Mouse (Mus musculus): ENCODE results near the gene Ppp1r9b. TPM values are rescaled to one million over a fixed set of nuclear protein-coding genes. Genes with fewer than 3 reads are reported as not detected.
"Not testable (repeated sequence)": the region's sequence is repeated elsewhere in the genome, so short reads cannot be mapped to it uniquely, and the experiment has no call there.

Ppp1r9b gene
- polyA plus RNA-seq, 1 experiment from 2014 or later = 15.7 TPM

DNA sequence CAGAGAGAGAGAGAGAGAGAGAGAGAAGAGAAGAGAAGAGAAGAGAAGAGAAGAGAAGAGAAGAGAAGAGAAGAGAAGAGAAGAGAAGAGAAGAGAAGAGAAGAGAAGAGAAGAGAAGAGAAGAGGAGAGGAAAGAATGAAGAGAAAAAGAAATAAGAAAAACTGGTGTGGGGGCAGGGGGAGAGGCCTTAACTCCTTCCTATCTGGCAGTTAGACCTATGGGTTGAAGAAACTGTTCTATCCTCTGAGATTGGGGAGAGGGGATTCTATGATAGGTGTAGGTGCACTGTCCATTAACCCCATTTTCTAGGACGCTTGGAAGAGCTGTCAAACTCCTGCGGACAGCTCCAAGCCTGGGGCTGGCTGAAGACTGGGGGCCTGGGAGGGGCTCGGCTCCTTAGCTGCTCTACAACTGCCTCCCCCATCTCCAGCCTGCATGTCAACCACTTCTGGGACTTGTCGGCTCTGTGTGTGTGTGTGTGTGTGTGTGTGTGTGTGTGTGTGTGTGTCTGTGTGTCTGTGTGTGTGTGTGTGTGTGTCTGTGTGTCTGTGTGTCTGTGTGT is 20.1 kb downstream of the Ppp1r9b start:
- Histone ChIP-seq H3K4me1 (peaks cover 67% of the 10 kb centered on the region), H3K4me3 (peak overlapping the region; percentile 85), H3K36me3 (peaks cover 22% of the 10 kb centered on the region), H3K4me2 (replicated peaks) (peak overlapping the region; percentile 80), H3K27ac (replicated peaks) (peak overlapping the region; percentile 98), H3K9ac (replicated peaks) (peak overlapping the region; percentile 99)
- not testable (repeated sequence) for H3K9me3 ChIP-seq; H3K27me3 ChIP-seq; ATAC-seq (ENCODE audit: low FRiP score, low read depth)
- 2% methylated on average over 4 of the region's 4 CpGs for WGBS

DNA sequence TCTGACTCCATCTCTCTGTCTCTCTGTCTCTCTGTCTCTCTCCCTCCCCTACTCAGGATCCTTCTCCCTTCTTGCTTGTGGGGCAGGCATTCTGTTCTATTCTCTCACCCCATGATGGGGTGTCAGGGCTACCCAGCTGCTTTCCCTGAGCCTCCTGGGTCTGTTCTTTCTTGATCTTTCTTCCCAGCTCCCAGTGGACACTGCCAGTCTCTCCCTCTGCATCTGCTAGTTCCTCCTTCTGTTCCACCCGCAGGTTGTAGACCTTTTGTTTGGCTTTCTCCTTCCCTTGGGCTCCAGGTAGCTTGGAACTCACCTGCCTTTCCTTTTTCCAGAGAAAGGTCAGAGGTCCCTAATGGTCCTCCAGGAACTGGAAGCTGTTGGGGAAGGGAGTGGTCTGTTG is 20.6 kb downstream of the Ppp1r9b start:
- H3K9ac ChIP-seq (replicated peaks) = peak overlapping the region; percentile 99
- H3K27ac ChIP-seq (replicated peaks) = peak overlapping the region; percentile 76
- whole genome bisulfite sequencing = 46% methylated on average over 1 of the region's 1 CpGs
- H3K4me2 ChIP-seq (replicated peaks) = peak overlapping the region; percentile 80
- no peaks in the 10 kb centered on the region for H3K27me3 ChIP-seq
- H3K4me3 ChIP-seq = peak overlapping the region; percentile 85
- H3K4me1 ChIP-seq = peaks cover 62% of the 10 kb centered on the region
- H3K9me3 ChIP-seq = no peaks in the 10 kb centered on the region
- no peak for ATAC-seq (ENCODE audit: low FRiP score, low read depth)
- peaks cover 27% of the 10 kb centered on the region for H3K36me3 ChIP-seq

DNA sequence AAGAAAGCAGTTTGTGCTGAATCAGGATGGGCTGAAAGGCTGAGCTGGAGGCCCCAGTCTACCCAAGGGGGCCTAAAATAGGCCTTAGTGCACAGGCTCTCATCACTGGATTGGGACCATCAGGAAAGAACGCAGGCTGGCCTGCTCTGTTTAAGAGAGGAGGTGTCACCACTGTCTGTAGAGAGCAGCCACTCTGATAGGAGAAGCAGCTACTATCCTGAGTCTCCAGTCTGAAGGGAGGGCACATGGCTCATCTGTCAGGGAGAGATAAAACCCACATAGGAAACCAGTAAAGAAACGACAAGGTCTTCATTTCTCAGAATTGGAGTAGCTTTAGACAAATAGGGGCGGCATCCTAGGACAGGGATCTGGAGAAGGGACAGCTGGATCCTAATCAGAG is 21.2 kb downstream of the Ppp1r9b start:
- H3K27ac ChIP-seq (replicated peaks) = peak overlapping the region; percentile 76
- WGBS = 54% methylated on average over 3 of the region's 3 CpGs
- H3K9me3 ChIP-seq = no peaks in the 10 kb centered on the region
- H3K36me3 ChIP-seq = peaks cover 33% of the 10 kb centered on the region
- peak overlapping the region; percentile 99; the same call in 1 of the 2 replicates for H3K9ac ChIP-seq (replicated peaks)
- no peak for ATAC-seq (ENCODE audit: low FRiP score, low read depth)
- peaks cover 58% of the 10 kb centered on the region for H3K4me1 ChIP-seq
- peak overlapping the region; percentile 80 for H3K4me2 ChIP-seq (replicated peaks)
- H3K27me3 ChIP-seq = no peaks in the 10 kb centered on the region
- H3K4me3 ChIP-seq = peak overlapping the region; percentile 85

DNA sequence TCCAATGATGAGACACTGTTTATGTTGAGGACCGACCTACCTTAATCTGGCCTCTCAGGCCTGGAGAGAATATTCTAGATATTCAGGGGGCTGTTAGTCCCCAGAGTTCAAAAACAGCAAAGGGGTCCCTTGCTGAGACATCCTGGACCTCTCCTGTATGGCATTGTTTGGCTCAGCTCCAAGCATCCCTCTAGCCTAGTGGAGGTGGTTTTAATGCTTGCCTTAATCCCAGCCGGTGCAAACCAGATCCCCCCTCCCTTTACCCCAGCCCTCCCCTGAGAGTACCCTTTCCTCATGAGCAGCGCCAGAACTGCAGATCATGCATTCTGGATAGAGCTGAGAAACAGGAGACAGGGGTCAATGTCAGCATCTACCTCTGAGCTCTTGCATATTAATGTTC is 21.7 kb downstream of the Ppp1r9b start:
- H3K4me2 ChIP-seq (replicated peaks) = peak overlapping the region; percentile 80
- peak overlapping the region; percentile 76 for H3K27ac ChIP-seq (replicated peaks)
- ATAC-seq (ENCODE audit: low FRiP score, low read depth) = no peak
- WGBS = 33% methylated on average over 3 of the region's 3 CpGs
- H3K4me3 ChIP-seq = peak overlapping the region; percentile 85
- H3K36me3 ChIP-seq = peaks cover 36% of the 10 kb centered on the region
- H3K4me1 ChIP-seq = peaks cover 54% of the 10 kb centered on the region
- H3K27me3 ChIP-seq = no peaks in the 10 kb centered on the region
- H3K9me3 ChIP-seq = no peaks in the 10 kb centered on the region
- peak overlapping the region; percentile 99; the same call in 1 of the 2 replicates for H3K9ac ChIP-seq (replicated peaks)

DNA sequence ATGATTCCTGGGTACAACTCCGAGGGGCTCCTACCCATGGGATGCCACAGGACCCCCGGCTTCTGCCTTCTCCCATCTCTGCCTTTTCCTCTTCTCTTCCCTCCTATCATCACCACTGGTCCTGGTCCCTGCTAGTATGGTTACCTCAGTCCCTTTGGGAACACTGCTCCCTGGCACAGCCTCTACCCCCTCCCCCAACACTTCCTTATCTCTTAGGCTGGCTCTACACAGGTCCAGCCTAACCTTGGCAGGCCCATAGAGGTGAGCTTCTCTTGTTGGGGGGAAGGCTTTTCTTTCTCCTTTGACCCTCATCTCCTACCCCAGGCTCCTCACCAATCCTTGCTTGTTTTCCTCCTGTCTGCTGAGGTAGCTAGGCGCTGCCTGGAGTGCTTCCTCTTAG is 24.6 kb downstream of the Ppp1r9b start:
- H3K9me3 ChIP-seq = no peaks in the 10 kb centered on the region
- no peak overlapping the region for H3K4me2 ChIP-seq (replicated peaks)
- peaks cover 62% of the 10 kb centered on the region for H3K36me3 ChIP-seq
- H3K9ac ChIP-seq (replicated peaks) = no peak overlapping the region
- no peak overlapping the region for H3K4me3 ChIP-seq
- WGBS = 78% methylated on average over 3 of the region's 3 CpGs
- H3K27ac ChIP-seq (replicated peaks) = peak overlapping the region; percentile 4; the same call in 1 of the 2 replicates
- no peak for ATAC-seq (ENCODE audit: low FRiP score, low read depth)
- peaks cover 38% of the 10 kb centered on the region for H3K4me1 ChIP-seq
- no peaks in the 10 kb centered on the region for H3K27me3 ChIP-seq

DNA sequence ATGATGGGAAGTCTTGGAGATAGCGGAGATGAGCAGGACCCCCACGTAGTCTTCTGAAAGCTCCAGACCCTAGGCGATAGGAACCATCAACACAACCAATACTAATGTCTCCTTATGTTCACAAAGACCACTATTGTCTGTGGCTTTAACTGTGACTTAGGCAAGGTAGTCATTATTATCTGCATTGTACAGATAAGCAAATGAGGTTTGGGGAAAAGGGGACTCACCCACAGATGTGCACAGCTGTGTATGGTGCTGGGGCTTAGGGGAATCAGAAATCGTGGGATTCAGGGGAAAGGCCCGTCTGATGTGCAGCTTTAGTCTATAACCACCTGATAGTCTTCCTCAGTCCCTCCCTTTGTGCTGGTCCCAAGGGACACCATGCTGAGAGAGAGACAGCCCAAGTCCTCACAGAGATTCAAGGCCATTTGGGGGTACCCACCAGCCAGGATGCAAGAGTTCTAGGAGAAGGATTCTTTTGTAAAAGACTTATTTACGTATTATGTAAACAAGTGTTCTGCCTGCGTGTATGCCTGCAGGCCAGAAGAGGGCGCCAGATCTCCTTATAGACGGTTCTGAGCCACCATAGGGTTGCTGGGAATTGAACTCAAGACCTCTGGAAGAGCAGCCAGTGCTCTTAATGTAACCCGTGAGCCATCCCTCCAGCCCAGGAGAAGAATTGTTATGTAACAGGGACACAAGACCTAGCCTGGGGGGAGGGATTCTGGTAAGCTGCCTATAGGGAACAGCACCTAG is 31.6 kb downstream of the Ppp1r9b start:
- H3K9me3 ChIP-seq = no peaks in the 10 kb centered on the region
- H3K27me3 ChIP-seq = no peaks in the 10 kb centered on the region
- H3K9ac ChIP-seq (replicated peaks) = no peak overlapping the region
- peaks cover 85% of the 10 kb centered on the region for H3K36me3 ChIP-seq
- no peaks in the 10 kb centered on the region for H3K4me1 ChIP-seq
- H3K4me2 ChIP-seq (replicated peaks) = no peak overlapping the region
- no peak for ATAC-seq (ENCODE audit: low FRiP score, low read depth)
- WGBS = 85% methylated on average over 10 of the region's 10 CpGs
- no peak overlapping the region for H3K4me3 ChIP-seq
- no peak overlapping the region for H3K27ac ChIP-seq (replicated peaks)

DNA sequence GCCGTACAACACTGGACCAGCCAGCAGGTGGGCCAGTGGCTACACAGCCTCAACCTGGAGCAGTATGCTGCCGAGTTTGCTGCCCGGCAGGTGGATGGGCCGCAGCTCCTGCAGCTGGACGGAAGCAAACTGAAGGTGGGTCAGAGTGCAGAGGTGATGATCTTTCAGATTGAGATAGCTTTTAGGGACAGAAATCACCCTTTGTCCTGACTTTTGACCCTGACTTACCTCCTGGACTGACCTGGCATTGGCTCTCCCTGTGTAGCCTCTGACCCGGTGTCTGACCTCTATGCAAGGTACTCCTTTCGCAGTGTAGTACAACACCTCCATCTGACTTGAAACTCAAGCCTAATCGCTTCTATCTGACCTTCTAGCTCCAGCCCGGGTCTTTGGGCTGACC is 32.6 kb downstream of the Ppp1r9b start:
- ATAC-seq (ENCODE audit: low FRiP score, low read depth) = no peak
- no peaks in the 10 kb centered on the region for H3K9me3 ChIP-seq
- H3K4me1 ChIP-seq = no peaks in the 10 kb centered on the region
- peaks cover 79% of the 10 kb centered on the region for H3K36me3 ChIP-seq
- 97% methylated on average over 9 of the region's 9 CpGs for WGBS
- H3K27me3 ChIP-seq = no peaks in the 10 kb centered on the region
- H3K4me2 ChIP-seq (replicated peaks) = no peak overlapping the region
- no peak overlapping the region for H3K9ac ChIP-seq (replicated peaks)
- no peak overlapping the region for H3K4me3 ChIP-seq
- H3K27ac ChIP-seq (replicated peaks) = no peak overlapping the region

DNA sequence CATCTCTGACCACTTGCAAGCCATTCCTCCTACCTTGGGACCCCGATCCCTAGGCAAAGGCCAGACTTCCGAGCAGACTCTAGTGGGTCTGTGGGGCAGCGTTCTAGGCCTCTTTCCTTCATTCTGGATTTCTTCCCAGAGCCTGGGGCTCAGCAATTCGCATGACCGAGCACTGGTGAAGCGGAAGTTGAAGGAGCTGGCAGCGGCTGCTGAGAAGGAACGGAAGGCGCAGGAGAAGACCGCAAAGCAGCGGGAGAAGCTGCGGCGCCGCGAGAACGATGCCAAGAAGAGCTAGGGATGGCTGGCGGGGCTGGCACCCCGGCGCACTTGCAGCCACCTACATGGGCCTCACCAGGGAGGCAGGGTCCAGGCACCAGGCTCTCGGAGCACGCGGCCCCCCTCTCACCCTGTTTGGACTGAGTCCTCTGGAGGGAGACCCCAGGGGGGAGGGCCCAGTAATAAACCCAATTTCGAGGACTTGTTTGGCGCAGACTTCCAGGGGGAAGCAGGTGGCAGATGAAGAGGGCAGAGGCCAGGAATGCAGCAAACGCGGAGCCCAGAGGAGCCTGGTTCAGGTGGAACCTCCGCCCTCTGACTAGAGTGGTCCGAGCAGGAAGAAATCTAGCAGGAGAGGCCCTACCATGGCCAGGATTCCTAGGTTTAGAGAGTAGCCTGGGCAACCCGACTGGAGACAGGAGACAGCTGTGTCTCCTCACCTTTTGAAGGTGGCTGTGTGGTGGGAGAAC is 33.8 kb downstream of the Ppp1r9b start:
- H3K9ac ChIP-seq (replicated peaks) = no peak overlapping the region
- no peaks in the 10 kb centered on the region for H3K4me1 ChIP-seq
- peaks cover 67% of the 10 kb centered on the region for H3K36me3 ChIP-seq
- H3K4me2 ChIP-seq (replicated peaks) = no peak overlapping the region
- ATAC-seq (ENCODE audit: low FRiP score, low read depth) = no peak
- WGBS = 66% methylated on average over 29 of the region's 29 CpGs
- H3K9me3 ChIP-seq = no peaks in the 10 kb centered on the region
- H3K27me3 ChIP-seq = no peaks in the 10 kb centered on the region
- H3K4me3 ChIP-seq = no peak overlapping the region
- H3K27ac ChIP-seq (replicated peaks) = peak overlapping the region; percentile 12

DNA sequence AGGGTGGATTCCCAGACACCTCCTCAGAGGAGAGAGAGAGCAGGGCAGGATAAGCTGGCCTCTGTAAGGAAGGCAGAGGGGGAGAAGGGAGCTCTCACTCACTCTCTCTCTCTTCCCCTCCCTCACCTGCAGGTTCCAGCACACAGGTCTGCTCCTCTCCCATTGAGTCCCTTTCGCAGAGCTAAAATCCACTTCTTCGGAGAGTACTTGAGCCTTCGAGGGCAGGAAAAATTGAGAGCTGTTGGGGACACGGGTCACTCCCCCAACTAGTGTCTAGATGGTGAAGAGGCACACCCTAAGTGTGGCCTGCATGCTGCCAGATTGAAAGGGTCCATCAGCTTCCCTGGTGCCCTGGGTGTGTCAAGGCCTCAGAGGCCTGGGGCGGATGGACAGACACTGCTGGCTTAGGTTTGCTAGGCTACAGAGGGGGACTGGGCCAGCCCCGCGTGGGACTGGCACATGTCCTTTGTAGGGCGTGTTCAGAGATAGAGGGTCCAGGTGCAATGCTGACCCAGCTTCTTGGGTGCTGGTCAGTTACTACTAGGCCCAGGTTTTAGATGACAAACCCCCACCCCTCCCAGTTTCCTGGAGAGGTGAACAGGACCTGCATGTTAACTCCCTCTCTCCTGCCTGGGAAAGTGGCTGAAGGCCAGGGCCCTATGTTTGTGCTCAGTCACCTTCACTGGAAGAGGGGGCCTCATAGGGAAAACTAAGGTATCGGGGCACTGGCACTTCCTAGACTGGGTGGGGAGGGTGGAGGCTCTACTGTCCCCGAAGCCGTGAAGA is 34.6 kb downstream of the Ppp1r9b start:
- peak overlapping the region; percentile 12; the same call in 1 of the 2 replicates for H3K27ac ChIP-seq (replicated peaks)
- WGBS = 89% methylated on average over 11 of the region's 11 CpGs

DNA sequence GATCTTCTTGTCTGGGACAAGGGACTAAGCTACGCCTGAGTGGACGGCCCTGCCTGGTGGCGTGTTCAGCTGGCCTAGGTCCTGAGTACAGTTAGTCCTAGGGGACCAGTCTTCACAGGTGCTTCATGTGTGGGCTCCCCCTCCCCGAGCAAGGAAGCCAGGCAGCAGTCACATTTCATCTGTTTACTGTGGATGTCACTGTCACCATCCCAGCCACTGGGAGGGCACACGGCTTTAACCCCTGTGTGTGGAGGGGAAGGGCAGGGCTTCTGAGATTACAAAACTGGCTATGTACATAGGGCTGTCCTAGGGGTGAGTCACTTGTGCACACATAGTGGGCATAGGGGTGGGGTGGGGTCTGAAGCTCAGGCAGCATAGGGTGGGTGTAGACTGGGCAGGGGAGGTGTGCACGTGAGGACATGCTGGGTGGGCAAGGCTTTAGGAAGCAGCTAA is 35.3 kb downstream of the Ppp1r9b start:
- no peak overlapping the region for H3K4me2 ChIP-seq (replicated peaks)
- peak; percentile 42; the same call in 1 of the 2 replicates for ATAC-seq (ENCODE audit: low FRiP score, low read depth)
- H3K4me1 ChIP-seq = no peaks in the 10 kb centered on the region
- peaks cover 52% of the 10 kb centered on the region for H3K36me3 ChIP-seq
- H3K27ac ChIP-seq (replicated peaks) = no peak overlapping the region
- H3K4me3 ChIP-seq = no peak overlapping the region
- H3K9ac ChIP-seq (replicated peaks) = no peak overlapping the region
- 79% methylated on average over 6 of the region's 6 CpGs for WGBS
- H3K9me3 ChIP-seq = no peaks in the 10 kb centered on the region
- no peaks in the 10 kb centered on the region for H3K27me3 ChIP-seq

More for the DNA sequence above, 34.6 kb downstream of the Ppp1r9b start:
- Histone ChIP-seq H3K9ac (replicated peaks) (no peak overlapping the region), H3K27me3 (no peaks in the 10 kb centered on the region), H3K9me3 (no peaks in the 10 kb centered on the region), H3K4me2 (replicated peaks) (no peak overlapping the region), H3K4me3 (no peak overlapping the region), H3K4me1 (no peaks in the 10 kb centered on the region), H3K36me3 (peaks cover 59% of the 10 kb centered on the region)
- peak; percentile 13; the same call in 1 of the 2 replicates for ATAC-seq (ENCODE audit: low FRiP score, low read depth)

DNA sequence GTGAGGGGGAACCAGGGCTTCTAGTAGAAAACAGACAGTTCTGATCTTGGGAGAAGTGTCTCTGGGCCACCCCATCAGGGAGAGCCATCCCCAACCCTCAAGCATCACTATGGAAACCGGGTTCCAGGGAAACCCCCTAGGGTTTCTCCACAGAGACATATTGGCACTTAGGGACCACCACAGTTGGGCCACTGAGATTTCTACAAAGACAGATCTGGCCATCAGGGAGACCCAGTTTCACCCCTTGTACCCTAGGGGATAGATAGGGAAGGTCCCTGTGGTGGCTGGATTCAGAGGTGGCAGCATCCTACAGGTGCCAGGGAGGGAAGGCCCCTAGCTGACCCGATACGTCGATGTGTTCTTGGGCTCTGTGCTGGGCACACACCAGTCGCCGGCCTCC is 36.0 kb downstream of the Ppp1r9b start:
- no peaks in the 10 kb centered on the region for H3K4me1 ChIP-seq
- H3K9ac ChIP-seq (replicated peaks) = no peak overlapping the region
- H3K27me3 ChIP-seq = no peaks in the 10 kb centered on the region
- no peak overlapping the region for H3K27ac ChIP-seq (replicated peaks)
- H3K4me3 ChIP-seq = no peak overlapping the region
- no peak; the same call in 1 of the 2 replicates for ATAC-seq (ENCODE audit: low FRiP score, low read depth)
- peaks cover 45% of the 10 kb centered on the region for H3K36me3 ChIP-seq
- H3K4me2 ChIP-seq (replicated peaks) = no peak overlapping the region
- 85% methylated on average over 6 of the region's 6 CpGs for WGBS
- no peaks in the 10 kb centered on the region for H3K9me3 ChIP-seq
